Mouse (Mus musculus) heart, postnatal 0 days (tissue): ENCODE measurements at regions not wholly inside any gene's neighbourhood (a gene's known extent, or its start where the extent isn't known, plus 50 kb on each side); places are given as distances from the start of the nearest gene placed in this dataset.

Experiments used
- CTCF ChIP-seq: IDR thresholded peaks from 2 replicates; pipeline ENCODE4 v1.5.1; 2016; ENCODE audit warnings: antibody characterized with exemption, control low read depth, low read depth
- EP300 ChIP-seq: IDR thresholded peaks from 2 replicates; pipeline ENCODE4 v1.6.1; 2016; ENCODE audit warnings: antibody characterized with exemption, low read depth

- no peak for TF ChIP-seq CTCF
- TF ChIP-seq EP300 = no peak
Measured at GRCm38 (mm10) chr15:25539344-25540176, 82.8 kb upstream of the Myo10 start.
